Mouse (Mus musculus) CH12.LX (cell line): ENCODE data around the gene Polr1d. TPM values are rescaled to one million over a fixed set of nuclear protein-coding genes. Genes with fewer than 3 reads are reported as not detected.

Experiments used
- DNase-seq: peaks from one replicate; pipeline ENCODE4 v3.0.0-alpha.2; 2013; ENCODE audit errors: extremely low read depth
- H3K27ac ChIP-seq: 2 replicates; pipeline ENCODE4 v1.5.1; 2012; ENCODE audit warnings: low read depth, mild to moderate bottlenecking, control low read depth, moderate library complexity; ENCODE audit not compliant: insufficient read depth
- H3K27me3 ChIP-seq: replicated peaks from 2 replicates; pipeline ENCODE3; 2012; ENCODE audit warnings: inconsistent platforms
- H3K36me3 ChIP-seq, 2 experiments: replicated peaks in 1 of 2; 2 replicates each; pipeline versions ENCODE3 to v1.6.1; 2012; ENCODE audit warnings: inconsistent platforms in 1 of 2, low read length in 1 of 2, mild to moderate bottlenecking in 1 of 2, mixed read lengths in 1 of 2, moderate library complexity in 1 of 2; ENCODE audit not compliant: control insufficient read depth in 1 of 2, insufficient read depth in 1 of 2
- H3K4me1 ChIP-seq, 2 experiments: 2 replicates each; pipeline ENCODE4 v1.6.1; 2012; ENCODE audit warnings: inconsistent platforms in 1 of 2, moderate library complexity in 1 of 2; ENCODE audit not compliant: insufficient read depth in 2 of 2, control insufficient read depth in 1 of 2
- H3K4me2 ChIP-seq: 2 replicates; pipeline ENCODE4 v1.6.1; 2012; ENCODE audit warnings: low read depth, mild to moderate bottlenecking, control low read depth; ENCODE audit not compliant: poor library complexity, insufficient read depth, severe bottlenecking
- H3K4me3 ChIP-seq, 3 experiments: fragments of 150-350 bp in 1 of 3; sonication (generic) in 1 of 3; replicated peaks in 1 of 3; 2 replicates each; pipeline versions ENCODE3 to v1.5.1; 2011 to 2012; ENCODE audit warnings: low read depth in 2 of 3, low read length in 2 of 3, mild to moderate bottlenecking in 2 of 3, moderate library complexity in 2 of 3, control low read depth in 1 of 3, improper control_type of control experiment in 1 of 3, inconsistent platforms in 1 of 3, mixed read lengths in 1 of 3; ENCODE audit not compliant: poor library complexity in 1 of 3
- H3K79me2 ChIP-seq: replicated peaks from 2 replicates; pipeline ENCODE4 v1.6.1; 2012; ENCODE audit warnings: mild to moderate bottlenecking, moderate library complexity; ENCODE audit not compliant: control insufficient read depth, poor library complexity, insufficient read depth, severe bottlenecking; ENCODE audit errors: extremely low read depth
- H3K9ac ChIP-seq: 2 replicates; pipeline ENCODE4 v1.6.1; 2012; ENCODE audit warnings: low read depth, mild to moderate bottlenecking, control low read depth, moderate library complexity; ENCODE audit not compliant: insufficient read depth
- H3K9me3 ChIP-seq: replicated peaks from 2 replicates; pipeline ENCODE3; 2012; ENCODE audit warnings: low read length, inconsistent platforms, mixed read lengths
- CHD1 ChIP-seq: IDR thresholded peaks from 2 replicates; pipeline ENCODE4 v1.6.1; 2012; ENCODE audit warnings: low read depth, low read length, improper control_type of control experiment, inconsistent platforms
- CHD2 ChIP-seq: IDR thresholded peaks from 2 replicates; pipeline ENCODE4 v1.6.1; 2011; ENCODE audit warnings: low read length, improper control_type of control experiment
- CTCF ChIP-seq, 2 experiments: IDR thresholded peaks in 1 of 2; conservative IDR thresholded peaks in 1 of 2; 2 replicates each; pipeline ENCODE4 v1.5.1; 2011 to 2012; ENCODE audit warnings: low read depth in 2 of 2, low read length in 2 of 2, improper control_type of control experiment in 1 of 2, inconsistent platforms in 1 of 2, mild to moderate bottlenecking in 1 of 2, moderate library complexity in 1 of 2
- E2F4 ChIP-seq: IDR thresholded peaks from 2 replicates; pipeline ENCODE4 v1.6.1; 2011; ENCODE audit warnings: low read depth, low read length, improper control_type of control experiment; ENCODE audit not compliant: insufficient replicate concordance
- ELF1 ChIP-seq: IDR thresholded peaks from 2 replicates; pipeline ENCODE4 v1.6.1; 2014; ENCODE audit warnings: low read depth, mild to moderate bottlenecking, inconsistent platforms, low read length, improper control_type of control experiment
- ETS1 ChIP-seq: conservative IDR thresholded peaks from 2 replicates; pipeline ENCODE4 v1.6.1; 2012; ENCODE audit warnings: low read depth, mild to moderate bottlenecking, inconsistent platforms, low read length, improper control_type of control experiment, moderate library complexity
- GABPA ChIP-seq: IDR thresholded peaks from 2 replicates; pipeline ENCODE4 v1.6.1; 2012; ENCODE audit warnings: low read depth, low read length, improper control_type of control experiment, inconsistent platforms; ENCODE audit not compliant: insufficient replicate concordance
- IRF4 ChIP-seq: IDR thresholded peaks from 2 replicates; pipeline ENCODE4 v1.6.1; 2014; ENCODE audit warnings: low read depth, mild to moderate bottlenecking, inconsistent platforms, low read length, improper control_type of control experiment
- JUND ChIP-seq: conservative IDR thresholded peaks from 2 replicates; pipeline ENCODE4 v1.6.1; 2011; ENCODE audit warnings: low read depth, low read length, improper control_type of control experiment
- MAFK ChIP-seq: IDR thresholded peaks from 2 replicates; pipeline ENCODE4 v1.6.1; 2011; ENCODE audit warnings: low read length, improper control_type of control experiment; ENCODE audit not compliant: insufficient replicate concordance
- MAZ ChIP-seq: IDR thresholded peaks from 2 replicates; pipeline ENCODE4 v1.6.1; 2012; ENCODE audit warnings: low read depth, mild to moderate bottlenecking, inconsistent platforms, low read length, improper control_type of control experiment, moderate library complexity
- MEF2A ChIP-seq: IDR thresholded peaks from 2 replicates; pipeline ENCODE4 v1.6.1; 2014; ENCODE audit warnings: low read depth, mild to moderate bottlenecking, inconsistent platforms, low read length, improper control_type of control experiment, borderline replicate concordance
- MXI1 ChIP-seq: IDR thresholded peaks from 2 replicates; pipeline ENCODE4 v1.6.1; 2011; ENCODE audit warnings: mild to moderate bottlenecking, low read depth, low read length, improper control_type of control experiment
- NELFE ChIP-seq: IDR thresholded peaks from 2 replicates; pipeline ENCODE4 v1.6.1; 2011; ENCODE audit warnings: low read depth, low read length, improper control_type of control experiment
- PAX5 ChIP-seq: IDR thresholded peaks from 2 replicates; pipeline ENCODE4 v1.6.1; 2012; ENCODE audit warnings: low read length, inconsistent platforms, mixed read lengths
- POLR2A ChIP-seq: IDR thresholded peaks from 2 replicates; pipeline ENCODE4 v1.6.1; 2011; ENCODE audit warnings: low read depth, mild to moderate bottlenecking, improper control_type of control experiment, low read length
- POLR2AphosphoS2 ChIP-seq: IDR thresholded peaks from 2 replicates; pipeline ENCODE4 v1.6.1; 2011; ENCODE audit warnings: low read depth, low read length, improper control_type of control experiment
- RAD21 ChIP-seq: IDR thresholded peaks from 2 replicates; pipeline ENCODE4 v1.6.1; 2011; ENCODE audit warnings: low read depth, mild to moderate bottlenecking, low read length, improper control_type of control experiment, moderate library complexity
- RCOR1 ChIP-seq: conservative IDR thresholded peaks from 2 replicates; pipeline ENCODE4 v1.6.1; 2012; ENCODE audit warnings: low read depth, mild to moderate bottlenecking, inconsistent platforms, low read length, improper control_type of control experiment
- SMC3 ChIP-seq: IDR thresholded peaks from 2 replicates; pipeline ENCODE4 v1.6.1; 2011; ENCODE audit warnings: low read depth, low read length, improper control_type of control experiment
- TBP ChIP-seq: conservative IDR thresholded peaks from 2 replicates; pipeline ENCODE4 v1.6.1; 2011; ENCODE audit warnings: low read depth, low read length, improper control_type of control experiment
- UBTF ChIP-seq: IDR thresholded peaks from 2 replicates; pipeline ENCODE4 v1.6.1; 2012; ENCODE audit warnings: low read depth, mild to moderate bottlenecking, inconsistent platforms, low read length, improper control_type of control experiment, moderate library complexity
- USF1 ChIP-seq: IDR thresholded peaks from 2 replicates; pipeline ENCODE4 v1.6.1; 2014; ENCODE audit warnings: low read depth, mild to moderate bottlenecking, inconsistent platforms, low read length, improper control_type of control experiment
- USF2 ChIP-seq: conservative IDR thresholded peaks from 2 replicates; pipeline ENCODE4 v1.6.1; 2011; ENCODE audit warnings: low read depth, low read length, improper control_type of control experiment
- ZKSCAN1 ChIP-seq: IDR thresholded peaks from 2 replicates; pipeline ENCODE4 v1.6.1; 2012; ENCODE audit warnings: low read depth, inconsistent platforms, low read length, improper control_type of control experiment, borderline replicate concordance
- ZMIZ1 ChIP-seq: IDR thresholded peaks from 2 replicates; pipeline ENCODE4 v1.6.1; 2012; ENCODE audit warnings: low read depth, mild to moderate bottlenecking, inconsistent platforms, low read length, improper control_type of control experiment
- ZNF384 ChIP-seq: IDR thresholded peaks from 2 replicates; pipeline ENCODE4 v1.6.1; 2012; ENCODE audit warnings: low read depth, low read length, improper control_type of control experiment, inconsistent platforms
- dilution Hi-C: fragments of 300-500 bp; cut with MboI; formaldehyde crosslinking; loops from 2 replicates; pipeline ENCODE4 v1.14.3; 2020; ENCODE audit warnings: low sequenced_read_pairs; ENCODE audit not compliant: extremely low pct_unique_long_range_greater_than_20kb, extremely low pct_ligation_motif_present
- in situ Hi-C: fragments of 300-500 bp; cut with MboI; formaldehyde crosslinking; loops from 3 replicates; pipeline ENCODE4 v1.14.3; 2019; ENCODE audit warnings: low sequenced_read_pairs, low pct_ligation_motif_present, low pct_unique_long_range_greater_than_20kb, mixed read lengths
- polyA plus RNA-seq: library from polyadenylated mRNA; unstranded; fragments of >175 nt; gene quantifications from 2 replicates; pipeline ENCODE4 v1.2.1, GENCODE M21; 2012; ENCODE audit warnings: low read depth; ENCODE audit not compliant: insufficient read length
- total RNA-seq, 2 experiments: library from RNA; depleted of rRNA; stranded (reverse); fragments of 300-350 nt in 1 of 2; fragments of >200 nt in 1 of 2; gene quantifications; 2 replicates each; pipeline ENCODE4 v1.2.3; 2012 to 2014

Polr1d gene
- total and polyA plus RNA-seq, 3 experiments = 293 to 354 (median 300) TPM

GRCm38 (mm10) chr5:147129484-147129883 is 52.6 kb downstream of the Polr1d start:
- dilution Hi-C loops (no loop called here), in situ Hi-C loops (no loop called here)

GRCm38 (mm10) chr5:147131912-147132311 is 55.1 kb downstream of the Polr1d start:
- Histone ChIP-seq H3K9me3 (peaks cover under 1% of the 10 kb centered on the region), H3K36me3 (no peaks in the 10 kb centered on the region)
- TF ChIP-seq CTCF (conservative IDR thresholded peaks at IDR 0.05 in 1 of 2, IDR thresholded peaks at IDR 0.05 in 1 of 2; ENCODE audit: low read depth in 2 of 2, low read length in 2 of 2) (no peak), MXI1 (no peak), POLR2AphosphoS2 (no peak), E2F4 (no peak), USF2 (no peak), USF1 (no peak), MEF2A (no peak), POLR2A (no peak), SMC3 (no peak), TBP (no peak)
- TF ChIP-seq, all 38 proteins: peak for 0
- H3K27ac ChIP-seq = no peak overlapping the region
- peak; percentile 38 for DNase-seq
- in situ Hi-C loops (no loop called here), dilution Hi-C loops (no loop called here)
- no peak overlapping the region for H3K4me2 ChIP-seq
- H3K27me3 ChIP-seq = no peaks in the 10 kb centered on the region
- peaks cover 2 to 24% of the 10 kb centered on the region in 2 experiments; a peak in 2 of 4 replicates for H3K4me1 ChIP-seq
- no peak overlapping the region for H3K4me3 ChIP-seq
- H3K9ac ChIP-seq = no peak overlapping the region
- H3K79me2 ChIP-seq = no peaks in the 10 kb centered on the region

More at GRCm38 (mm10) chr5:147129484-147129883, 52.6 kb downstream of the Polr1d start:
- no peaks in the 10 kb centered on the region for H3K36me3 ChIP-seq
- no peak overlapping the region for H3K27ac ChIP-seq
- H3K9me3 ChIP-seq = peaks cover 7% of the 10 kb centered on the region
- no peaks in the 10 kb centered on the region for H3K79me2 ChIP-seq
- H3K4me2 ChIP-seq = no peak overlapping the region
- no peak overlapping the region for H3K4me3 ChIP-seq
- no peaks in the 10 kb centered on the region for H3K27me3 ChIP-seq
- TF ChIP-seq NELFE (no peak), UBTF (no peak), CHD2 (no peak), MAZ (no peak)
- no peak overlapping the region for H3K9ac ChIP-seq
- H3K4me1 ChIP-seq = peaks cover 2 to 24% of the 10 kb centered on the region in 2 experiments; a peak in 2 of 4 replicates
- no peak for DNase-seq

- dilution Hi-C loops = no loop called here
- H3K4me3 ChIP-seq = no peak overlapping the region
- no peak overlapping the region for H3K27ac ChIP-seq
- no peaks in the 10 kb centered on the region for H3K9me3 ChIP-seq
- TF ChIP-seq GABPA (no peak), MAFK (no peak), RCOR1 (no peak), RAD21 (no peak), USF1 (no peak), ZMIZ1 (no peak), CHD2 (no peak), ZNF384 (no peak), ETS1 (no peak), CHD1 (no peak), JUND (no peak), ELF1 (no peak), IRF4 (no peak), ZKSCAN1 (no peak), E2F4 (no peak), CTCF (conservative IDR thresholded peaks at IDR 0.05 in 1 of 2, IDR thresholded peaks at IDR 0.05 in 1 of 2; ENCODE audit: low read depth in 2 of 2, low read length in 2 of 2) (no peak), PAX5 (no peak), MEF2A (no peak)
- TF ChIP-seq, all 38 proteins: peak for 0
- no peak overlapping the region for H3K4me2 ChIP-seq
- H3K9ac ChIP-seq = no peak overlapping the region
- no peak for DNase-seq
- H3K36me3 ChIP-seq = no peaks in the 10 kb centered on the region
- H3K4me1 ChIP-seq = peaks cover 0 to 13% of the 10 kb centered on the region in 2 experiments; a peak in 2 of 4 replicates
- in situ Hi-C loops = no loop called here
- no peaks in the 10 kb centered on the region for H3K27me3 ChIP-seq
- H3K79me2 ChIP-seq = no peaks in the 10 kb centered on the region
Observed at GRCm38 (mm10) chr5:147133662-147134061, 56.8 kb downstream of the Polr1d start.
